Mouse (Mus musculus) liver, embryonic 14.5 days (tissue): ENCODE data around the gene Ass1. TPM values are rescaled to one million over a fixed set of nuclear protein-coding genes. Genes with fewer than 3 reads are reported as not detected.

Experiments used
- ATAC-seq: fragments of 200-750 bp; cut with Nextera tagmentation; 2 replicates; pipeline ENCODE4 v1.8.0; 2017; ENCODE audit warnings: moderate number of reproducible peaks, mild to moderate bottlenecking, moderate library complexity; ENCODE audit not compliant: insufficient read depth
- DNase-seq, 3 experiments: peaks; one replicate each; pipeline ENCODE4 v3.0.0-alpha.2; 2012 to 2013; ENCODE audit warnings: low read depth in 3 of 3, low spot score in 3 of 3
- H3K27ac ChIP-seq: fragments of 300-500 bp; sonication (generic); 2 replicates; pipeline ENCODE4 v1.5.1; 2014; ENCODE audit warnings: moderate library complexity, mild to moderate bottlenecking, control low read depth, inconsistent platforms
- H3K27me3 ChIP-seq: fragments of 300-500 bp; sonication (generic); 2 replicates; pipeline ENCODE4 v1.6.1; 2014; ENCODE audit warnings: mild to moderate bottlenecking, low read length, moderate library complexity; ENCODE audit not compliant: control insufficient read depth, insufficient read depth
- H3K36me3 ChIP-seq: fragments of 300-500 bp; sonication (generic); replicated peaks from 2 replicates; pipeline ENCODE4 v1.6.1; 2014; ENCODE audit warnings: low read depth; ENCODE audit not compliant: control insufficient read depth, insufficient read depth
- H3K4me1 ChIP-seq, 2 experiments: fragments of 200-500 bp in 1 of 2; fragments of 300-500 bp in 1 of 2; sonication (generic) in 1 of 2; replicated peaks; 2 replicates each; pipeline ENCODE4 v1.6.1; 2012 to 2014; ENCODE audit warnings: antibody characterized with exemption in 1 of 2, inconsistent platforms in 1 of 2, low read length in 1 of 2; ENCODE audit not compliant: control insufficient read depth in 2 of 2, insufficient read depth in 2 of 2
- H3K4me2 ChIP-seq: fragments of 300-500 bp; sonication (generic); 2 replicates; pipeline ENCODE4 v1.6.1; 2014; ENCODE audit warnings: low read depth, mild to moderate bottlenecking, control low read depth, moderate library complexity
- H3K4me3 ChIP-seq, 2 experiments: fragments of 200-500 bp in 1 of 2; fragments of 300-500 bp in 1 of 2; sonication (generic) in 1 of 2; 2 replicates each; pipeline ENCODE4 v1.5.1; 2012 to 2014; ENCODE audit warnings: low read depth in 2 of 2, low read length in 2 of 2, mild to moderate bottlenecking in 2 of 2, control low read depth in 1 of 2, inconsistent platforms in 1 of 2, moderate library complexity in 1 of 2; ENCODE audit not compliant: insufficient read depth in 1 of 2
- H3K9ac ChIP-seq: fragments of 300-500 bp; sonication (generic); replicated peaks from 2 replicates; pipeline ENCODE4 v1.6.1; 2014; ENCODE audit warnings: mild to moderate bottlenecking, control low read depth, moderate library complexity
- H3K9me3 ChIP-seq: fragments of 300-500 bp; sonication (generic); 2 replicates; pipeline ENCODE4 v1.6.1; 2016; ENCODE audit warnings: low read length, mixed read lengths; ENCODE audit not compliant: control insufficient read depth
- CTCF ChIP-seq: IDR thresholded peaks from 2 replicates; pipeline ENCODE4 v1.5.1; 2016; ENCODE audit warnings: antibody characterized with exemption, low read depth, control low read depth
- EP300 ChIP-seq: IDR thresholded peaks from 2 replicates; pipeline ENCODE4 v1.6.1; 2016; ENCODE audit warnings: antibody characterized with exemption, low read depth
- WGBS: fragments of 180-500 bp; shearing (Covaris S2); extraction: QIAGEN DNeasy Blood & Tissue Kit; methylation state at CpG from one replicate; pipeline ENCODE4 v1.1.7; 2014; ENCODE audit not compliant: insufficient replicate concordance; 5-methylcytosine and 5-hydroxymethylcytosine counted together
- polyA plus RNA-seq, 2 experiments: library from polyadenylated mRNA; depleted of rRNA in 1 of 2; stranded (reverse) in 1 of 2; unstranded in 1 of 2; fragments of >200 nt; fragmentation: Nextera tagmentation in 1 of 2; extraction: Ambion mirVana in 1 of 2; gene quantifications; 2 replicates each; pipeline versions ENCODE4 v1.2.1 to v1.2.3; 2012 to 2014

Gene Ass1
- polyA plus RNA-seq, 2 experiments = 64.7 to 86.7 TPM

GRCm38 (mm10) chr2:31462051-31462450 lies 8.0 kb upstream of the Ass1 start:
- H3K27ac ChIP-seq = no peak overlapping the region
- no peak overlapping the region for H3K4me3 ChIP-seq
- no peak for TF ChIP-seq EP300
- TF ChIP-seq CTCF = no peak
- H3K9me3 ChIP-seq = no peaks in the 10 kb centered on the region
- ATAC-seq (no peak), DNase-seq (no peak)
- 27% methylated on average over 8 of the region's 8 CpGs for WGBS
- no peaks in the 10 kb centered on the region for H3K36me3 ChIP-seq
- H3K27me3 ChIP-seq = peaks cover 14% of the 10 kb centered on the region
- H3K4me2 ChIP-seq = 0 out of 2 replicates have a peak overlapping the region, but pooled peaks have one; percentile 14
- H3K9ac ChIP-seq = no peak overlapping the region
- H3K4me1 ChIP-seq = peaks cover 0 to 13% of the 10 kb centered on the region in 2 experiments; a peak in 2 of 4 replicates

GRCm38 (mm10) chr2:31463253-31463652 lies 6.8 kb upstream of the Ass1 start:
- no peaks in the 10 kb centered on the region for H3K9me3 ChIP-seq
- no peak overlapping the region for H3K4me2 ChIP-seq
- TF ChIP-seq CTCF (no peak), EP300 (no peak)
- H3K9ac ChIP-seq = no peak overlapping the region
- no peak overlapping the region for H3K27ac ChIP-seq
- H3K36me3 ChIP-seq = no peaks in the 10 kb centered on the region
- H3K4me1 ChIP-seq = peaks cover 0 to 13% of the 10 kb centered on the region in 2 experiments; a peak in 2 of 4 replicates
- WGBS = 56% methylated on average over 7 of the region's 7 CpGs
- ATAC-seq = no peak
- peaks cover 14% of the 10 kb centered on the region for H3K27me3 ChIP-seq
- H3K4me3 ChIP-seq = no peak overlapping the region
- no peak for DNase-seq

- Histone ChIP-seq H3K4me1 (peaks cover 0 to 13% of the 10 kb centered on the region in 2 experiments; a peak in 2 of 4 replicates), H3K36me3 (no peaks in the 10 kb centered on the region), H3K4me2 (no peak overlapping the region), H3K9me3 (no peaks in the 10 kb centered on the region), H3K4me3 (no peak overlapping the region), H3K27ac (no peak overlapping the region), H3K9ac (no peak overlapping the region), H3K27me3 (peaks cover 14% of the 10 kb centered on the region)
- WGBS = 30% methylated on average over 8 of the region's 8 CpGs
- TF ChIP-seq CTCF (no peak), EP300 (no peak)
- no peak for DNase-seq
- ATAC-seq = no peak
Measured at GRCm38 (mm10) chr2:31463696-31464528, 6.1 kb upstream of the Ass1 start.

- ATAC-seq (peak; percentile 61), DNase-seq (peak in 1 of 3 experiments; percentile 34)
- Histone ChIP-seq H3K27ac (no peak overlapping the region), H3K9ac (no peak overlapping the region), H3K4me1 (peaks cover 0 to 13% of the 10 kb centered on the region in 2 experiments; a peak in 2 of 4 replicates), H3K4me3 (no peak overlapping the region), H3K36me3 (no peaks in the 10 kb centered on the region), H3K4me2 (no peak overlapping the region), H3K9me3 (no peaks in the 10 kb centered on the region), H3K27me3 (peaks cover 14% of the 10 kb centered on the region)
- 45% methylated on average over 6 of the region's 6 CpGs for WGBS
- TF ChIP-seq EP300 = no peak
- no peak for TF ChIP-seq CTCF
Measured at GRCm38 (mm10) chr2:31464529-31464910, 5.5 kb upstream of the Ass1 start.

- DNase-seq (no peak), ATAC-seq (no peak)
- H3K4me2 ChIP-seq = no peak overlapping the region
- TF ChIP-seq EP300 = no peak
- TF ChIP-seq CTCF = no peak
- H3K27ac ChIP-seq = no peak overlapping the region
- H3K4me1 ChIP-seq = peaks cover 0 to 9% of the 10 kb centered on the region in 2 experiments; a peak in 2 of 4 replicates
- no peaks in the 10 kb centered on the region for H3K9me3 ChIP-seq
- H3K4me3 ChIP-seq = no peak overlapping the region
- no peaks in the 10 kb centered on the region; the same call in 1 of the 2 replicates for H3K27me3 ChIP-seq
- H3K36me3 ChIP-seq = no peaks in the 10 kb centered on the region
- H3K9ac ChIP-seq = no peak overlapping the region
- WGBS = 37% methylated on average over 1 of the region's 1 CpGs
Measured at GRCm38 (mm10) chr2:31467457-31467856, 2.5 kb upstream of the Ass1 start.
